ENCODE assay signal across 15 mouse cellular contexts in the genomic region with DNA sequence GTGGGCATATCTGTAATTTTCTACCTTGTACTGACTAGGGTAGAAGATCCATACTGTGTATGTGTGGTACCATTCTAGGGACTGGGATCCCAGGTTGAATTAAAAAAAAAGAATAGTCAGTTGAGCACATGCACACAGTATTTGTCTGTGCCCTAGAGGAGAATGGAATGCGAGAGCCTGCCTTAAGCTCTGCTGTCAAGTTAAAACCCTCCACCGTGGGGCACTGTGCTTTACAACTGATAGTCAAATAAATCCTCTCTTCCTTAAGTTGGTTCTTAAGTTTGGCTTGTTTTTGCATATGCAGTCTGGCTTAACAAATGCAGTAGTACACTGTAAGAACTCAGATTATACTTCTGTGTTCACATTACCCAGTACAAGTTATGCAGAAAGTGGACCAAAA.
A peak's percentile ranks its signal among the peaks of the same experiment; 100 is the strongest.
DNase-seq lines count a peak whose midpoint lies in the region; ATAC-seq and TF ChIP-seq lines count a peak whose summit lies in the region.
"Had no signal": no experiment of that assay in that cellular context is flagged by ENCODE, and none has a peak within 500 bp of the region (broad histone marks: within the 10 kb centered on the region; RNA-seq: fewer than 3 reads in every experiment).

No protein-coding gene starts in this region.

- TF ChIP-seq POLR2A in kidney, adult 2 months (IDR thresholded peaks at IDR 0.05; ENCODE audit: low read depth, low read length), result no peak

- WGBS in kidney, adult 2 months, result 59% methylated on average over 2 of the region's 2 CpGs
- WGBS in midbrain, embryonic 11.5 days, result 70% methylated on average over 2 of the region's 2 CpGs
- 67% methylated on average over 2 of the region's 2 CpGs for WGBS in midbrain, embryonic 15.5 days

- no peak for ATAC-seq in midbrain, embryonic 11.5 days (ENCODE audit: low FRiP score)
- ATAC-seq in midbrain, embryonic 15.5 days (replicated peaks), result no peak
- ATAC-seq: forebrain, embryonic 15.5 days had no signal

- intact Hi-C loops in left cerebral cortex, postnatal 25 days (cut with DNase I), result no loop called here

- DNase-seq in embryo, embryonic 10.5 days (ENCODE audit: low spot score), result peak; percentile 16
- DNase-seq in embryo, embryonic 10 days (ENCODE audit: low spot score), result no peak
- DNase-seq in kidney, adult 2 months, result peak; percentile 29
- DNase-seq in kidney, adult 11 months, result no peak
- peak; percentile 76 for DNase-seq in midbrain, embryonic 11.5 days (ENCODE audit: low spot score, missing footprints)
- DNase-seq in lung, postnatal 36 days, result peak; percentile 36
- DNase-seq in left cerebral cortex, postnatal 25 days (ENCODE audit: low spot score in 2 of 2), result no peak
- DNase-seq: cerebellum, postnatal 14 days; heart, postnatal 14 days; liver; midbrain, embryonic 14.5 days; thymus, postnatal 4 days had no signal

- H3K4me2 ChIP-seq in midbrain, embryonic 11.5 days, result no peak overlapping the region
- no peak overlapping the region for H3K4me2 ChIP-seq in midbrain, embryonic 15.5 days
- H3K4me2 ChIP-seq: forebrain, embryonic 15.5 days had no signal

- H3K36me3 ChIP-seq in kidney, adult 2 months (ENCODE audit: control insufficient read depth, insufficient read depth, low read length), result no peaks in the 10 kb centered on the region
- H3K36me3 ChIP-seq in midbrain, embryonic 11.5 days (ENCODE audit: control insufficient read depth, insufficient read depth, low read length), result no peaks in the 10 kb centered on the region
- no peaks in the 10 kb centered on the region for H3K36me3 ChIP-seq in midbrain, embryonic 15.5 days (replicated peaks)
- H3K36me3 ChIP-seq: forebrain, embryonic 15.5 days had no signal

- no peaks in the 10 kb centered on the region for H3K9me3 ChIP-seq in midbrain, embryonic 11.5 days (ENCODE audit: control insufficient read depth, low read length)
- no peaks in the 10 kb centered on the region for H3K9me3 ChIP-seq in midbrain, embryonic 15.5 days
- H3K9me3 ChIP-seq: forebrain, embryonic 15.5 days had no signal

- no peaks in the 10 kb centered on the region for H3K27me3 ChIP-seq in kidney, adult 2 months (replicated peaks; ENCODE audit: control insufficient read depth, insufficient read depth, low read length)
- H3K27me3 ChIP-seq in midbrain, embryonic 11.5 days (ENCODE audit: control insufficient read depth, insufficient read depth, low read length), result no peaks in the 10 kb centered on the region
- H3K27me3 ChIP-seq in midbrain, embryonic 15.5 days (replicated peaks), result no peaks in the 10 kb centered on the region
- H3K27me3 ChIP-seq: CH12.LX; forebrain, embryonic 15.5 days had no signal

- no peaks in the 10 kb centered on the region for H3K4me1 ChIP-seq in kidney, adult 2 months (ENCODE audit: control insufficient read depth, insufficient read depth, low read length)
- no peaks in the 10 kb centered on the region for H3K4me1 ChIP-seq in midbrain, embryonic 11.5 days (ENCODE audit: control insufficient read depth, insufficient read depth, low read length)
- H3K4me1 ChIP-seq in midbrain, embryonic 15.5 days, result no peaks in the 10 kb centered on the region
- H3K4me1 ChIP-seq: forebrain, embryonic 15.5 days had no signal

- H3K9ac ChIP-seq in midbrain, embryonic 11.5 days (ENCODE audit: low read length), result no peak overlapping the region
- H3K9ac ChIP-seq in midbrain, embryonic 15.5 days, result no peak overlapping the region
- H3K9ac ChIP-seq: forebrain, embryonic 15.5 days had no signal

- 0 out of 2 replicates have a peak, but pooled peaks have one; percentile 25 for TF ChIP-seq CTCF in kidney, adult 2 months (conservative IDR thresholded peaks at IDR 0.05; ENCODE audit: insufficient read depth, insufficient read length, low read depth, low read length)

- no peak overlapping the region for H3K27ac ChIP-seq in kidney, adult 2 months (ENCODE audit: insufficient read depth, low read depth, low read length)
- no peak overlapping the region for H3K27ac ChIP-seq in midbrain, embryonic 11.5 days (ENCODE audit: low read depth, low read length)
- H3K27ac ChIP-seq in midbrain, embryonic 15.5 days, result no peak overlapping the region
- H3K27ac ChIP-seq: forebrain, embryonic 15.5 days had no signal

- H3K4me3 ChIP-seq in kidney, adult 2 months (ENCODE audit: insufficient read depth, low read depth, low read length), result no peak overlapping the region
- H3K4me3 ChIP-seq in midbrain, embryonic 11.5 days (ENCODE audit: low read depth, low read length), result no peak overlapping the region
- no peak overlapping the region for H3K4me3 ChIP-seq in midbrain, embryonic 15.5 days
- H3K4me3 ChIP-seq: forebrain, embryonic 15.5 days had no signal

Comparison
In these comparisons a context has a peak if more than half of its experiments do, and no peak if none do; other contexts are left out.
1. DNase-seq: peak in embryo, embryonic 10.5 days (single experiment), kidney, adult 2 months (single experiment), midbrain, embryonic 11.5 days (single experiment) and lung, postnatal 36 days (single experiment); none in embryo, embryonic 10 days (single experiment), kidney, adult 11 months (single experiment) and left cerebral cortex, postnatal 25 days (0 of 2).